Mouse (Mus musculus): Measurements from ENCODE around the gene Ptprk. TPM values are rescaled to one million over a fixed set of nuclear protein-coding genes. Genes with fewer than 3 reads are reported as not detected.

Gene Ptprk
- polyA plus RNA-seq, 1 experiment from 2014 or later, result 22.3 TPM

DNA sequence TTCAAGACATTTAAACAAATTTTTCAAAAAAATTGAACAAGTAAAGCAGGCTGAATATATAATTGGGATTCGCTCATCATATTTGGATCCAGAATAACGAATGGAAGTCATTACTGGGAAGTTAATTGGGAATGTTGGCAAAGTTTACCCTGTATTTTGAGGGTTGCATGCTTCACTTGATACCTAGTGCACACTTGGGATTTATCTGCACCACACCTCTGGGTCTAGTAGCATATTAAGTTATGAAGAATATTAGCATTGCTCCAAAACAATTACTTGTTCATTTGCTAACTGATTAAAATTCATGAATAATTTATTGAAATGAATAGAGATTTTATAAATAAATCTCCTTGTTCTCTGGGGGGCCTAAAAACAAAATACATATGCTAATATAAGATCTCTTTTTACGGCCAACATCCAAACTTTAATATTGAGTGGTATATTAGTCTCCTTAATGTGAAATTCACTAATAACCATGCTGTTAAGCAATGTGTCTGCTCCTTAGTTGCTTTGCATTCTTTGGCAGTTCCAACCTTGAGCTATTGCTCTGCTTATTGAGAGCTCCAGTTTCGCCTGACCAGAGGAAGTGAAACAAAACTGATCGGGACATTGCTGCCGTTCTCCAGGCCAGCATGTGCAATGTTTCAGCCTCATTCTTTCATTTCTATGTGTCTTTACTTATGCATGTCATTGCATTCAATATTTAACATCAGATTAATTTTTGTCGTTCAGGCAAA, 305.3 kb downstream of the Ptprk start:
- WGBS, result 89% methylated on average over 7 of the region's 7 CpGs
- no peak overlapping the region for H3K9ac ChIP-seq (replicated peaks; ENCODE audit: low read length)

GRCm38 (mm10) chr10:28387563-28388222, 313.1 kb downstream of the Ptprk start:
- Histone ChIP-seq H3K9me3 (replicated peaks; ENCODE audit: control insufficient read depth, low read length) (no peaks in the 10 kb centered on the region), H3K4me2 (ENCODE audit: low read depth, low read length) (no peak overlapping the region), H3K9ac (replicated peaks; ENCODE audit: low read length) (no peak overlapping the region), H3K36me3 (replicated peaks; ENCODE audit: control insufficient read depth, insufficient read depth, low read depth, low read length) (no peaks in the 10 kb centered on the region), H3K27ac (replicated peaks; ENCODE audit: low read depth, low read length) (no peak overlapping the region), H3K27me3 (ENCODE audit: control insufficient read depth, insufficient read depth, low read length) (no peaks in the 10 kb centered on the region), H3K4me3 (ENCODE audit: low read depth, low read length) (no peak overlapping the region), H3K4me1 (ENCODE audit: control insufficient read depth, insufficient read depth, low read length) (no peaks in the 10 kb centered on the region)
- WGBS, result 78% methylated on average over 15 of the region's 15 CpGs
- DNase-seq (ENCODE audit: low spot score), result no peak
- ATAC-seq (replicated peaks; ENCODE audit: insufficient number of reproducible peaks, low FRiP score, low TSS enrichment, low read depth), result no peak

More for the DNA sequence above, 305.3 kb downstream of the Ptprk start:
- no peaks in the 10 kb centered on the region for H3K4me1 ChIP-seq (ENCODE audit: control insufficient read depth, insufficient read depth, low read length)
- no peaks in the 10 kb centered on the region for H3K27me3 ChIP-seq (ENCODE audit: control insufficient read depth, insufficient read depth, low read length)
- H3K36me3 ChIP-seq (replicated peaks; ENCODE audit: control insufficient read depth, insufficient read depth, low read depth, low read length), result no peaks in the 10 kb centered on the region
- no peak overlapping the region for H3K4me3 ChIP-seq (ENCODE audit: low read depth, low read length)
- ATAC-seq (replicated peaks; ENCODE audit: insufficient number of reproducible peaks, low FRiP score, low TSS enrichment, low read depth), result no peak
- DNase-seq (ENCODE audit: low spot score), result no peak
- H3K4me2 ChIP-seq (ENCODE audit: low read depth, low read length), result no peak overlapping the region
- H3K27ac ChIP-seq (replicated peaks; ENCODE audit: low read depth, low read length), result no peak overlapping the region
- no peaks in the 10 kb centered on the region for H3K9me3 ChIP-seq (replicated peaks; ENCODE audit: control insufficient read depth, low read length)

GRCm38 (mm10) chr10:28391168-28391567, 316.5 kb downstream of the Ptprk start:
- H3K9ac ChIP-seq (replicated peaks; ENCODE audit: low read length), result no peak overlapping the region
- H3K9me3 ChIP-seq (replicated peaks; ENCODE audit: control insufficient read depth, low read length), result no peaks in the 10 kb centered on the region
- ATAC-seq (replicated peaks; ENCODE audit: insufficient number of reproducible peaks, low FRiP score, low TSS enrichment, low read depth), result no peak
- 94% methylated on average over 5 of the region's 5 CpGs for WGBS
- no peaks in the 10 kb centered on the region for H3K27me3 ChIP-seq (ENCODE audit: control insufficient read depth, insufficient read depth, low read length)
- no peak overlapping the region for H3K4me3 ChIP-seq (ENCODE audit: low read depth, low read length)
- no peak for DNase-seq (ENCODE audit: low spot score)
- no peak overlapping the region for H3K4me2 ChIP-seq (ENCODE audit: low read depth, low read length)
- no peaks in the 10 kb centered on the region for H3K4me1 ChIP-seq (ENCODE audit: control insufficient read depth, insufficient read depth, low read length)
- no peaks in the 10 kb centered on the region for H3K36me3 ChIP-seq (replicated peaks; ENCODE audit: control insufficient read depth, insufficient read depth, low read depth, low read length)
- H3K27ac ChIP-seq (replicated peaks; ENCODE audit: low read depth, low read length), result no peak overlapping the region

DNA sequence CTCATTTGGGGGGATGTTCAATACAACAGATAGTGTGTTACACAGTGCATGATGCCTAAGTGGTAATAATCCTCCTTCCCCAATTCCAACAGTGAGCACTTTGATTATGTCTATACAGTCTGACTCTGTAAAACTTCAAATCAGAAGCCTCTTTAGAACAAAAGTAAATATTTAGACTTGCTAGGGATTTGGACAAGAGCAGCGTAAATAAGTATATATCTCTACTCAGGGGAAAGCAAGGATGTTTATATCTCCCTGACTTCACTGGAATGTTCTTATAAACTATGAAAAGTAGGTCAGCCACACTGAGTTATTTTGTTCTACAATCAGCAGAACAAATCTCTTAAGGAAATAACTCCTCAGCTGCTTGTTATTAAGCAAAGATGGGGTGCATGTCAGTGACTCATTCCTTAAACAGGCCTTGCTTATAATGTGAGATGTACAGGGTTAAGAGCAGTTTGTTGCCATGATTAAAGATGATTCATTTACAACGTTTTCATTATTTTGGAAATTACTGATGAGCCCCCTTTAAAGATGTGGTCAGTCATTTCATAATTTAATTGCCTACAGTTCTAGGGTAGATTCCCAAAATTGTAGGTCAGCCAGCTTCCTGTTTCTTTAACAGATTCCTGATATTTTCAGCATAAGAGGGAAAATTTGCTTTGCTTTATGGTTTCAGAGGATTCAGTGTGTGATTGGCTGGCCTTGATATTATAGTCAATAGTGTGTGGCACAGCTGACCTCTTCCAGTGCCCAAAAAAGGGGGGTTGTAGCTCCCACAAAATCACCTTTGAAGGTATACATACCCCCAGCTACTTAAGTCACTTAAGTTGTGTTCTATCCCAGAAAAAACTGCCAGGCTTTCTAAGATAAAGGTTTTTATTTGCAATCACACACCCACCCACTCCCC, 321.2 kb downstream of the Ptprk start:
- no peaks in the 10 kb centered on the region for H3K9me3 ChIP-seq (replicated peaks; ENCODE audit: control insufficient read depth, low read length)
- no peaks in the 10 kb centered on the region for H3K36me3 ChIP-seq (replicated peaks; ENCODE audit: control insufficient read depth, insufficient read depth, low read depth, low read length)
- H3K4me1 ChIP-seq (ENCODE audit: control insufficient read depth, insufficient read depth, low read length), result no peaks in the 10 kb centered on the region
- H3K9ac ChIP-seq (replicated peaks; ENCODE audit: low read length), result no peak overlapping the region
- peak; percentile 26 for DNase-seq (ENCODE audit: low spot score)
- no peak overlapping the region for H3K27ac ChIP-seq (replicated peaks; ENCODE audit: low read depth, low read length)
- no peak overlapping the region for H3K4me3 ChIP-seq (ENCODE audit: low read depth, low read length)
- 64% methylated on average over 2 of the region's 2 CpGs for WGBS
- H3K27me3 ChIP-seq (ENCODE audit: control insufficient read depth, insufficient read depth, low read length), result no peaks in the 10 kb centered on the region
- ATAC-seq (replicated peaks; ENCODE audit: insufficient number of reproducible peaks, low FRiP score, low TSS enrichment, low read depth), result no peak
- no peak overlapping the region for H3K4me2 ChIP-seq (ENCODE audit: low read depth, low read length)

GRCm38 (mm10) chr10:28396520-28396915, 321.9 kb downstream of the Ptprk start:
- 87% methylated on average over 1 of the region's 1 CpGs for WGBS
- DNase-seq (ENCODE audit: low spot score) (no peak), ATAC-seq (replicated peaks; ENCODE audit: insufficient number of reproducible peaks, low FRiP score, low TSS enrichment, low read depth) (no peak)
- H3K27me3 ChIP-seq (ENCODE audit: control insufficient read depth, insufficient read depth, low read length), result no peaks in the 10 kb centered on the region
- no peaks in the 10 kb centered on the region for H3K36me3 ChIP-seq (replicated peaks; ENCODE audit: control insufficient read depth, insufficient read depth, low read depth, low read length)
- no peak overlapping the region for H3K4me2 ChIP-seq (ENCODE audit: low read depth, low read length)
- H3K27ac ChIP-seq (replicated peaks; ENCODE audit: low read depth, low read length), result no peak overlapping the region
- no peak overlapping the region for H3K9ac ChIP-seq (replicated peaks; ENCODE audit: low read length)
- H3K9me3 ChIP-seq (replicated peaks; ENCODE audit: control insufficient read depth, low read length), result no peaks in the 10 kb centered on the region
- no peaks in the 10 kb centered on the region for H3K4me1 ChIP-seq (ENCODE audit: control insufficient read depth, insufficient read depth, low read length)
- H3K4me3 ChIP-seq (ENCODE audit: low read depth, low read length), result no peak overlapping the region

- ATAC-seq (replicated peaks; ENCODE audit: insufficient number of reproducible peaks, low FRiP score, low TSS enrichment, low read depth) (no peak), DNase-seq (ENCODE audit: low spot score) (no peak)
- no peak overlapping the region for H3K4me3 ChIP-seq (ENCODE audit: low read depth, low read length)
- no peaks in the 10 kb centered on the region for H3K36me3 ChIP-seq (replicated peaks; ENCODE audit: control insufficient read depth, insufficient read depth, low read depth, low read length)
- H3K27ac ChIP-seq (replicated peaks; ENCODE audit: low read depth, low read length), result no peak overlapping the region
- no peak overlapping the region for H3K9ac ChIP-seq (replicated peaks; ENCODE audit: low read length)
- no peaks in the 10 kb centered on the region for H3K27me3 ChIP-seq (ENCODE audit: control insufficient read depth, insufficient read depth, low read length)
- H3K4me1 ChIP-seq (ENCODE audit: control insufficient read depth, insufficient read depth, low read length), result no peaks in the 10 kb centered on the region
- H3K9me3 ChIP-seq (replicated peaks; ENCODE audit: control insufficient read depth, low read length), result no peaks in the 10 kb centered on the region
- no peak overlapping the region for H3K4me2 ChIP-seq (ENCODE audit: low read depth, low read length)
Measured at GRCm38 (mm10) chr10:28401796-28402195, 327.2 kb downstream of the Ptprk start.

- no peak for ATAC-seq (replicated peaks; ENCODE audit: insufficient number of reproducible peaks, low FRiP score, low TSS enrichment, low read depth)
- Histone ChIP-seq H3K27ac (replicated peaks; ENCODE audit: low read depth, low read length) (no peak overlapping the region), H3K9me3 (replicated peaks; ENCODE audit: control insufficient read depth, low read length) (no peaks in the 10 kb centered on the region), H3K4me2 (ENCODE audit: low read depth, low read length) (no peak overlapping the region), H3K9ac (replicated peaks; ENCODE audit: low read length) (no peak overlapping the region), H3K4me1 (ENCODE audit: control insufficient read depth, insufficient read depth, low read length) (no peaks in the 10 kb centered on the region), H3K4me3 (ENCODE audit: low read depth, low read length) (no peak overlapping the region), H3K36me3 (replicated peaks; ENCODE audit: control insufficient read depth, insufficient read depth, low read depth, low read length) (no peaks in the 10 kb centered on the region), H3K27me3 (ENCODE audit: control insufficient read depth, insufficient read depth, low read length) (no peaks in the 10 kb centered on the region)
- no peak for DNase-seq (ENCODE audit: low spot score)
- WGBS, result 58% methylated on average over 2 of the region's 2 CpGs
Measured at GRCm38 (mm10) chr10:28408980-28409379, 334.4 kb downstream of the Ptprk start.
